Mouse (Mus musculus) gastrocnemius, postnatal 14 days (tissue): ENCODE measurements at regions not wholly inside any gene's neighbourhood (a gene's known extent, or its start where the extent isn't known, plus 50 kb on each side); places are given as distances from the start of the nearest gene placed in this dataset.

Experiments used
- DNase-seq: peaks from one replicate; pipeline ENCODE4 v3.0.0; 2021; ENCODE audit warnings: mixed read lengths
- intact Hi-C: fragments of 180-260 bp; cut with DNase I; formaldehyde crosslinking; loops from one replicate; pipeline ENCODE4 v1.15.1; 2025; ENCODE audit warnings: low total_unique reads

DNA sequence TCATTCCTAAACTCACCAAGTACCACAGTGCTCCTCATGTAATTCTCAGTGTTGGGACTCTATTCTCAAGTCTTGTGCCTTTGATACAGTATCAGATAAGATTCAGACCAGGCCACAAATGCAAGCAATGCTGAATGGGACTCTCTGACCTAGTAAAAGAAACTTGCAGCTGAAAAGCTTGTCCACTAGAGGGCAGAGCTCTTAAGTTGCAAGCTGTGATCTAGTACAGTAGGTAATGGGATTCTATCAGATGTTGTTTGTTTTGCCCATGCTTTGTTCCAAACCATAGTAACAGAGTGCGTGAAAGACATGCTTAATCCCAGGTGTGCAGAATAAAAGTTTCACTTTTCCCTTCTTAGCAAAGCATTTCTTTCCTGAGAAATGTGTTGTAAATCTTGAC, 383.2 kb upstream of the Chrm2 start:
- DNase-seq, result no peak
- intact Hi-C loops, result loop anchor here (10.0 kb wide), 1 partner anchor 1040 kb away; no protein-coding TSS in a partner anchor

DNA sequence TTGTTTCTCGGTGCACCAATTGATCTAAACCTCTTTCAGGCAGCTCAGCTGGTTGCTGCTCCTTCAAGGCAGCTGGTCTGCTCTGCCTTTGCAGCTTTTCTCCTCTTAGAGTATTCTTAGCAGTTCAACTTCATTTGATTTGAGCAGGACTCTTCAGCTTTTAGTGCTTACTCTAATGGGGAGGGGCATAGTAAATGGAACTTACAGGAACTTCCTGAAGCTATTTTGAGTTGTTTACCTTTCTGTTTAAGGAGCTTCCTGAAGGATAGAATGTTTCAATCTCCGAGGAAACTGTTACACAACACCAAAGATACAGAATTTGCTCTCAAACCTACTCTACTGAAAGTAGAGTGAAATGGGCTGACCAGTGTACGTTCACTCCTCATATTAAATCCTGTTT, 385.8 kb upstream of the Chrm2 start:
- no peak for DNase-seq
- intact Hi-C loops, result loop anchor here (10.0 kb wide), 1 partner anchor 1043 kb away; no protein-coding TSS in a partner anchor

DNA sequence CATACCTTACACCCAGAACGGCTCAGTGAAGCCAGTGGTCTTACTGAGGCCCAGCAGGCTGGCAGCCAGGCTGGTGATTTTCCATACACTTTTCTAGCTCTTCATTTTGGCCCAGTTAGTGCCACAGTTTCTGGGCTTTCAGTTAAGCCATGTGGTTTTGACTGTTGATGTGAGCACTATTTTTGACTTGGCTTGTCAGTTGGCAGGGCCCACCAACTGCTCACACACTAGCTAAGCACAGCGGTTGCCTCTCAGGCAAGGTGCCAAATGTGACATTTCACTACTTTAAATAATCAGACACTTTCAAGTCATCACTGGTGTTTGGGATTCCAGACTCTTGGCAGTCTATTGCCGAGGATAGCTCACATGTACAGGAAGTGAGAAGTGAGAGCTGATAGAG, 399.0 kb upstream of the Chrm2 start:
- no peak for DNase-seq
- intact Hi-C loops, result no loop called here

DNA sequence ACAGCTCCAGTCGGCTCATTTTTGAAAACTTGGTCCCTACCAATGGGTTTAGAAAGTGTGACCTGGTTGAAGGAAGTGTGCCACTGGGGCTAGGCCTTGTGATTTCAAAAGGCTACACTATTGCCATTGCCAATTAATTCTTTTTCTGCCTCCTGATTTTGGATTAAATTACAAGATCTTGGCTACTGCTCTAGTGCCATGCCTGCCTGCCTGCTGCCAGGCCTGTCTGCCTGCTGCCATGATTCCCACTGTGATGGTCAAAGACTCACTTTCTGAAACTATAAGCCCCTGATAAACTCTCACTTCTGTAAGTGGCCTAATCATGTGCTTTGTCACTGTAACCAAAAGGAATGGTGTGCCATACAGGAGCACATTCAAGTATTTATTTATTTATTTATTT, 400.4 kb upstream of the Mtpn start:
- intact Hi-C loops, result no loop called here
- no peak for DNase-seq

DNA sequence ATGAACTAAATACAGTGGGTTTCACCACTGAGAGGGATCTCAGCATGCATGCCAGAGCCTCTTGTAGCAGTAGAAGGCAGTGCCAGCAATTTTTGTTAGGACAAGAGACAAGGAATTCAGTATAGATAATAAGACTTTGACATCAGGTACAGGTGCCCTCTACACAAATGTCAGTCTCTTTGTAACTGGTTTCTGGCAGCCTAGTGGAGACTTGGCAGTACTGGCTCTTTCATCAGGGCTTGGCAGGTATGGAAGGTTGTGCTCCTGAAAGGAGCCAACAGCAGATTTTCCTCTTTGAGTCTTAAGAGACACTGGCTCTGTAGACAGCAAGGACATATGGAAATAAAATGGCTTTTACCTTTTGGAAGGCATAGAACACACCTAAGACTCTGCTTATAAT, 384.5 kb upstream of the Mtpn start:
- intact Hi-C loops, result no loop called here
- no peak for DNase-seq

DNA sequence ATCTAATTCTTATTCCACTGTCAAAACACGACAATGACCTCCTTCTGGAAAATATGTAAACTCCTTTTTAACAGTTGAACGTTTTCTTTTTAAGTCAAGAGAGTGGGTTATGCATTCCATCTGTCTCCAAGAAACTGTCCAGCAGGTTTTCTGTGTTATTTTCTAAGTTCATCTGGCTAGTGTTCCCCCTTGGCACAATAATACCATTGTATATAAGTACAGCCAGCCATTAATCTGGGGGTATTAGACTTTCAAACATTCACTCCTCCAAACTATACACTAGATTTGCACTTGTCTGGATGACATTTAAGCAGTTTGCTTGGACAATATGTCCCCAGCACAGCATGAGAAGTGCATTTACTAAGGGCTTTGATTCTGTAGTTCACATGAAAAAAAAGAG, 358.3 kb upstream of the Mtpn start:
- DNase-seq, result no peak
- intact Hi-C loops, result no loop called here

DNA sequence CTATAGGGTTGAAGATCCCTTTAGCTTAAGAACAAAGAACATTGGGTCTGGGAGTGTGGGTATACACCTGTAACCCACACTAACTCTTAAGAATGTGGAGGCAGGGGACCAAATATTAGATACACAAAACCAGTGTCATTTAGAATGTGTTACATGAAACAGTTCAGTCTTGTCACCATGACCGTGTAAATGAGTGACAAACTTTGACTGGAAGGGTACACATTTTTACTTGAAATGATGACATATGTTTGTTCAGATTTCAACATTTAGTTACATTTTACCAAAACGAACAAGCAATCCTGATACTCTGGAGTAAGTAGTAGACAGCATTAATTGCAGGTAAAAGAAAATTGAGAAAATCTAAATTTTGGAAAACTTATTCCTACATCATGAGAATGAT, 356.0 kb upstream of the Mtpn start:
- no peak for DNase-seq
- intact Hi-C loops, result no loop called here

DNA sequence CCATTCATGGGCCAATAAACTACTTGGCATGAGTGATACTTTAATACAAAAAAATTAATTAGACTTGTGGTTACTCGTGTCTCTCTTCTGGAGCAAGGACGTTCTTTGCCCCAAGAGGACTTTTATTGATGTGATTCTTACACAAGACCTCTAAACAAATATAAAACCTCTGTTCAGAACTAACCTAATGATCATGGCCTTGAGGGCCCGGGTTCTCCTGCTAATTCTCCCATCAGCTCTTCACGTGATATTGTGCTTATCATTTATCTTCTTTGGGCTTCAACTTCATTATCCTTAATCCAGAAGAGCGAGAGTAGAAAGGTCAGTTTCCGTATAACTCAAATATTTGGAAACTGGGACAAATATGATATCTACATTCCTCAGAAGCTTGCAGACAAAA, 335.0 kb upstream of the Mtpn start:
- intact Hi-C loops, result no loop called here
- no peak for DNase-seq

DNA sequence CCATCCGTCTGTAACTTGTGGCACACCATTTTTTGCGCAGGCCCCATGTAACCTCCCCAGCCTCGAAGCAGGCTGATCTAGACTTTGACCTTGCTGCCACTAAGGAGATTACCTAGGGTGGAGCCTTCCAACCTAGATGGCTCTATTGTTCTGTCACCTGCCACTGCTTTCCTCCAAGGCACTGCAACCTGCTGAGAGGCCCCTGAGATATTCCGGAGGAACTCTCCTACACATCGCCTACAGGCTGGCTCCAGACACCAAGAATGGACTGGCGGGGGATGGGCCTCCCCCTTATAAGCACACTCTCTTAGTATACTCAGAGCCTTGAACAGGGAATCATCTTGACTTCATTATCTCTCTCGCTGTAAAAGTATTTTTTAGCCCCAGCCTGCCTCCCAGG, 331.7 kb upstream of the Mtpn start:
- intact Hi-C loops, result no loop called here
- no peak for DNase-seq

DNA sequence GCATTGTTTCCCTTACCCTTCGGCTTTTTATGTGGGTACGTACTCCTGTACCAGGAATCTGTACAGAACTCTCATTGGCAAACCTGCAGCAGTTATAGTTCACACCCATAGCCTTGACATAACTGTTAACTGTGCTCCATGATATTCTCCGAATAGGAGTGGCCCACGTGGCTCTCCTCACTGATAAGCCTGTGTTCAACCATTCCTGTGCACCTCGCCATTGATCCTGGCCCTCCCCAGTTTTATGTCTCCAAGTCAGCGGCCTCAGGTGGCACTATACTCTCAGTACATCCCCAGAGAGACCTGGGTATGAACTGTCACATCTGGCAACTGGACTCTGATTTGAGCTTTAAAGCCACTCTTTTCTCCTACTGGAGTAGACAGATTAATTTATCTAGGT, 324.5 kb upstream of the Mtpn start:
- DNase-seq, result no peak
- intact Hi-C loops, result no loop called here

DNA sequence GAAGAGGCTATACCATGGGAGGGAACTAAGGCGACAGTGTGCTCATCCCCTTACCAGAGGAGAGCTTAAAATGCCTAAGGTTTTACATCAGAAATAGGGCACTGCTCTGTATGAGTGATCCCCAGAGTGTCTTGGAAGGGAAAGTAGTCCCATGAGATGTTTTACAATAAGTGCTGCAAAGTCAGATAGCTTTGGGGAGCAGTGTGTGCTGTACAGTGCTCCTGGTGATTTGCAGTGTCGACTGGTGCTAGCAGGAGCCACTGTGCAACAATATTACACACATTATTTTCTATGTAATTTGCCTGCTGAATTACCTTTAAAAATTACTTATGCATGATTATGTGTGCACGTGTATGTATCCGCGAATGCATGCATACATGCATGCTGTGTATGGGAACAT, 314.3 kb upstream of the Mtpn start:
- no peak for DNase-seq
- intact Hi-C loops, result no loop called here

DNA sequence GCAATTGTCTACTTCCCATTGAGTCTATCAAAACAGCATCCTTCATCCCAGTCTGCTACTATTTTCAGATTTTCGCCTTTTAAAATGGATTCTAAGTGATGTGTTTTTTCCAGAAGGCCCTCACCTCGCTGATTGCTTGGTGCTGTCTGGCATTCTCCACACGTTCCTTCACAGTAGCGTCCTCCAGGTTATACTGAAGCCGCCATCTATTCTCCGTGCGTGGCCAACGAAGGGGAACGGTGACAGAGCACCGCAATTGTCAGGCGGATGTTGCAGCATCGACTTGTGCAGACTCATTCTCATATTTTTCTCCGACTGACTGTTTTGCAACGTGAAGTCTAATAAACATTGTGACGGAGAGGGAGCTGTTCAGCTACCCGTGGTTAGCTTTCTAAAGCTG, 277.0 kb upstream of the Mtpn start:
- intact Hi-C loops, result no loop called here
- no peak for DNase-seq

DNA sequence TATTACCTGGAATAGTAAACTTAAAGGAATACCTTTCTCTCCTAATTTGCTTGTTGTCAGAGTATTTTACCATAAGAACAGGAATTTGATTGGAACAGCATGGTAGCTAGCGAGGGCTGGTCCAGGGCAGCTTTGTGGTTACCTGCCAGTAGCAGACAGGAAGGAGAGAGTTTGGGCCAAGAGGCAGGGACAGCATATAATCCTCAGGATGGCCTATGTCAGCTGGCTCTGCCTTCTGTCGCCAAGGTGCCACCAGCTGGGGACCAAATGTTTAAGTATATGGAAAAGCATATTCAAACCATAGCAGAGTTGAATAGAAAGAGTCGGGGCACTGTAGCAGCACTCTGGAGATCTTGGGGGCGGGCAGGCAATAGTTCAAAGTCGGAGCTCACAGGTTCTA, 274.8 kb upstream of the Mtpn start:
- intact Hi-C loops, result no loop called here
- no peak for DNase-seq

DNA sequence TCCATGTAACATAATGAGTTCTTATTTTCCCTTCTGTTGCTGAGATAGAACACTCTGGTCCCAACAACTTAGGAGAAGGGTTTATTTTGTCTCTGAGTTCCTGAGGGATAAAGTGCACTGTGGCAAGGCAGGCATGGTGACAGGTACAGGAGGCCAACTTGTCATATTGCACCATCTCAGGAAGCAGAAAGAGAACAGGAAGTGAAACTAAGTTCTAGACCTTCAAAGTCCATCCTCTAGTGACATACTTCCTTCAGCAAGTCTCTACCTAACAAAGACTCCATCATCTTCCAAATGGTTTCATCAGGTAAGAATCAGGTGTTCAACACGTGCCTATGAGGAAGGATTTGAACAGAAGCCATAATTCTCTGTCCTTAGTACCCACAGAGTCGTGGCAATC, 266.1 kb upstream of the Mtpn start:
- intact Hi-C loops, result no loop called here
- no peak for DNase-seq

DNA sequence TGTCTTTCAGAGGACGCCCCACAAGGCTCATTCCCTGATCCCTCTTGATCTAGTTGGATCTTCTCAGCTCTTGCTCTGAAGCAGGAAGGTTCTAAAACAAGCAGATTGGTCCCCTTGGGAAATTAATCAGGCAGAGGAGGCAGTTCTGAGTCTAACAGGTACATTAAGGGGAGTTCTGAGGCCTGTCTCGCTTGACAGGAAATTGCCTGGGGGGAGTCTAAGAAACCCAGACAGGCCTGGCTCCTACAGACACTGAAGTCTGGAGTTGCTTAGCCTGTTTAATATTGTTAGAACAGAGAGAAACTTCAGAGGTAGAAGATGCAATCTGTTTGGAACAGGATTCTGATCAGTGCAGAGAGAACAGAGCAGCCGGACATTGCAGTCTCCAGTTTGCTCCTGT, 264.4 kb upstream of the Mtpn start:
- intact Hi-C loops, result no loop called here

DNA sequence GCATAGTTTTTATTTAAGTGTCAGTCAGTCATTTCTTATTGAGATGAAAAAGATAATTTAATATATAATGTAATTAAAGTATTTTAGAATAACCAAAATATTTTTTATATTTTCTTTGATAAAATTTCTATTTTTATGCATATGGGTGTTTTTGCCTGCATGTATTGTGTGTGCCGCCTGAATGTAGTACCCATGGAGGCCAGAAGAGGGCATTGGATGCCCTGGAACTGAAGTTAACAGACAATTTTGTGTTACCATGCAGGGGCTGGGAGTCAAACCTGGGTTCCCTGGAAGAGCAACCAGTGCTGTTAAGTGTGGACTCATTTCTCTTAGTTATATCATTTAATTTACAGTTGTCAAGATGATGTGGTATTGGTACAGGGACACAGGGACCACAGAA, 240.0 kb upstream of the Mtpn start:
- intact Hi-C loops, result no loop called here
- DNase-seq, result no peak

More for the DNA sequence above, 264.4 kb upstream of the Mtpn start:
- DNase-seq, result no peak

DNA sequence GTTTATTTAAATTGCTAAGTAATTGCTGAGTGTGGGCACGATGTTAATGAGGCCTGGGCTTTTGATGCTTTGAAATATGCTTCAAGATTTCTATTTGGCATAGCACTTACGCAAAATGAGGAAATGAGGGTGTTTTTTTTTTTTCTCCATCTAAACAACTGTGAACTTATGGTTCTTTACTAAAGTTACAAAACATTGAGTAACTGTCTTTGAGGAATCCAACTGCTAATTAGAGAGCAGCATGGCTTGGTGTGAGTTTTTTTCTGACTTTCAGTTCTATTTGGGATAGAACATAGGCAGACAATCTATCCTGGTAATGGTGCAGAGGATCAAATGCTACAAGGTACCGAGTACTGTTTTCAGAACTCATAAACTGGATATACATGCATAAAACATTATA, 231.2 kb upstream of the Mtpn start:
- intact Hi-C loops, result no loop called here
- DNase-seq, result no peak

DNA sequence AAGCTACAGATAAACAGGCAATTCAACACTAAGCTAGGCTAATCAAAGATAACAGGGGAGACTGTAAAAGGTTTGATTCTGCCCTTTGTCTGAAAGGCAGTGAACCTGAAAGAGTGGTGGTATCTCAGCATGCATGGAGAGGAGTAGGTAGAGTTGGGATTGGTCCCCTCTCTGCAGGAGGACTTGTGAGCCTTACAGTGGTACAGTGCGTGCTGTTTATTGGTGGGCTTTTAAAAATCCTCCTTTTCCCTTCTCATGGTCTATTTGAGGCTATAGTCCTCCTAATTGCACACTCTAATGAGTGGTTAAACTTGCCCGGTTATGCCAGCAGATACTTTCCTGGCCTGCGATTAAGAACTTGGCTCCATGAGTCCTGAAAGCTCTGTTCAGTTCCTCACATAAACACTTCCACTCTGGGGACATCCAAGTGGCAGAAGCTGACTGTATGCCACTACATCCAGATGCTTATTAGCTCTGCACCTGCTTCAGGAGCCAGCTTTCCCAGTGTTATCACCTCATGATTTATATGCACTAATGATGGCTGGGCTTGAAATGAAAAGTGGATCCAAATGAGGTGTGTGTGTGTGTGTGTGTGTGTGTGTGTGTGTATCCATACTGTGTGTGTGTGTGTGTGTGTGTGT, 220.0 kb upstream of the Mtpn start:
- no peak for DNase-seq
- intact Hi-C loops, result no loop called here

DNA sequence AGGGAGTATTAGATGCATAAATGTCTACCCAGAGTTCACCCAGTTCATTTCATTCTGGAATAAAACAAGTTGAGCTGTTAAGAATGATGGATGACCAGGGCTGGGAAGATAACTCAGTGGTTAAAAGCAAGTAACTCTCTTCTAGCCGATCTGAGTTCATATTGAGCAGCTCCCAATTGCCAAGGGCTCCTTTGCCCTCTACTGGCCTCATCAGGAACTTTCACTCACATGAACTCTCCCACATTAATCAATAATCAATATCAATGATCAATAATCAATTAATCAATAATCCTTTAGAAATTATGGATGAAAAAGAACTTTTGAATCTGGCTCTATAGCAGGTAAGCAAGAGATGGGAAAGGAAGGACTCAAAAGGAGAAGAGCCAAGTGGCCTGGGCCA, 206.3 kb upstream of the Mtpn start:
- no peak for DNase-seq
- intact Hi-C loops, result no loop called here

DNA sequence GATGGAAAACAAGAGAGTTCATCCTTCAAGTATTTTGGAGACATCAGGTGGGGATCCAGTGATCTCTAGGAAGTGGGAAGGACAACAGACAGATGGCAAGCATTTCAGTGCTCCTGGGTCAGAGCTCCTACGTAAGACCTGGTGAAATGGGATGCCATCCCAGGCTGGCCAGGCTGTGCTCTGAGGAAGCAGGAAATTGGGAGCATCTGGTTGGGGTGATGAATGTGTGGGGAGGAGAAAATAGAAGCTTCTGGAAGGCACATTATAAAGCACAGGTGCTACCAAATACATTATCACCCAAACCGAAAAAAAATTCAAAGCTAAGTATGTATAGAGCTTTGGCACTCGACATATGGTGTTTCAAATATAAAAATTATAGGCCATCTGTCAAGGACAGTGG, 165.9 kb upstream of the Mtpn start:
- intact Hi-C loops, result no loop called here
- no peak for DNase-seq

DNA sequence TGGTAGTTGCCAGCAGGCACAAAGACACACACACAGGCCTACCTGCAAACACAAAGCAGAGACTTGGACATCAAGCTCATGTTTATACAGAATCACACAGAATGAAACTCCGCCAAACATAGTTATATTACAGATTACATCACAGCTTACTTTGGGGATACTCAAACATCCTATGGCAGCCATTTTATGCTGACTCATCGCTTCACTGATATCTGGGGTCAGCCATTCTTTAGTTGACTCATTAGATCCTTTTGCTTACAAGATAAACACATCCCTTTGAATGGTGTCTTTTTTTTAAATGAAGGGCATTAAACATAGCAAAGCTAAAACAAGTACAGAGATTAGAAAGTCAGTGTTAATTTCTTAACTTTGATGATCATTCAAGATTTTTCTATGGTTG, 127.4 kb upstream of the Mtpn start:
- DNase-seq, result no peak
- intact Hi-C loops, result no loop called here

DNA sequence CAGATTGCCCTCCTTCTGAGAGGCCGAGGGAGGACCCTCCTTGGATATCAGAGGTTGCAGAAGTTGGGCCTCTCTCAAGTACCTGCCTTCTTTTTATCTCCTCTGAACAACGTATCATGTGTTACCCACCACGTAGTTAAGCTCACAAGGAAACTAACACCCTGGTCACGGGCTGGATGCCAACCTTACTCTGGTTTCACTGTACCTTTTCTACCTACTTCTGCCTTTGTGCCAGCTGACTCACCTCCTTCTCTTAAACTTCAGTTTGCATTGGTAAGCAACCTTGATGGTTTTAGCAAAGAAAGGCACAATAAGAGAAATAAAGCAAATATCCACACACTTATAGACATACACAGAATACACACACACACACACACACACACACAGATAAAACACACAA, 111.7 kb upstream of the Mtpn start:
- intact Hi-C loops, result no loop called here
- no peak for DNase-seq
